Mouse (Mus musculus) stomach, embryonic 15.5 days (tissue): ENCODE results near the gene Gm45521. TPM values are rescaled to one million over a fixed set of nuclear protein-coding genes. Genes with fewer than 3 reads are reported as not detected.

Experiments used
- ATAC-seq: fragments of 200-750 bp; cut with Nextera tagmentation; 2 replicates; pipeline ENCODE4 v1.8.0; 2017; ENCODE audit warnings: low read depth, moderate number of reproducible peaks, moderate TSS enrichment; ENCODE audit not compliant: insufficient read depth, low FRiP score
- H3K27ac ChIP-seq: fragments of 300-500 bp; sonication (generic); 2 replicates; pipeline ENCODE4 v1.5.1; 2015; ENCODE audit warnings: mild to moderate bottlenecking, inconsistent platforms
- H3K27me3 ChIP-seq: fragments of 300-500 bp; sonication (generic); replicated peaks from 2 replicates; pipeline ENCODE4 v1.6.1; 2015; ENCODE audit warnings: inconsistent platforms
- H3K36me3 ChIP-seq: fragments of 300-500 bp; sonication (generic); 2 replicates; pipeline ENCODE4 v1.6.1; 2015; ENCODE audit warnings: inconsistent platforms
- H3K4me1 ChIP-seq: fragments of 300-500 bp; sonication (generic); 2 replicates; pipeline ENCODE4 v1.6.1; 2015; ENCODE audit warnings: inconsistent platforms
- H3K4me2 ChIP-seq: fragments of 300-500 bp; sonication (generic); 2 replicates; pipeline ENCODE4 v1.6.1; 2015; ENCODE audit warnings: mild to moderate bottlenecking, inconsistent platforms
- H3K4me3 ChIP-seq: fragments of 300-500 bp; sonication (generic); replicated peaks from 2 replicates; pipeline ENCODE4 v1.5.1; 2015; ENCODE audit warnings: inconsistent platforms
- H3K9ac ChIP-seq: fragments of 300-500 bp; sonication (generic); 2 replicates; pipeline ENCODE4 v1.6.1; 2015; ENCODE audit warnings: inconsistent platforms
- H3K9me3 ChIP-seq: fragments of 300-500 bp; sonication (generic); 2 replicates; pipeline ENCODE4 v1.6.1; 2016; ENCODE audit warnings: inconsistent platforms
- WGBS: fragments of 180-500 bp; shearing (Covaris S2); methylation state at CpG from one replicate; pipeline ENCODE4 v1.1.7; 2015; 5-methylcytosine and 5-hydroxymethylcytosine counted together
- polyA plus RNA-seq: library from polyadenylated mRNA; unstranded; fragments of >200 nt; fragmentation: Nextera tagmentation; extraction: Ambion mirVana; gene quantifications from 2 replicates; pipeline ENCODE4 v1.2.1, GENCODE M21; 2015

The Gm45521 gene
- polyA plus RNA-seq, 1 experiment from 2014 or later, result not detected

DNA sequence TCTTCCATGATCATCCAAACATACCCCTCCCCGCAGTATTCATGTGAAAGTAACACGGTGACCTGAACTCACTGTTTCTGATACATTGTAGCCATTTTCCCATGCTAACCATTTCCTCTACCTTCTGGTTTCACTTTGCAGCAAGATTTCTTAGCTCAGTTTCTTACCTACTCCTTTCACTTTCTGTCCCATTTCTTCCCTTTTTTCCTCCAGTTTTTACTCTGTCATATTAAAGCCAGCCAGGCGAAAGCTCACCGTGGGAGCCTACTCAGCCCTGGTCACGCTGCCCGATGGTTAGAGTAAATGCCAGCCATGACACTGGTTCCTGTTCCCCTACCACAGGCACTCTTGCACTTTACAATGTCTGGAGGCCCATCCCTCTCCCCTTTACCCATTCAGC is 29.8 kb downstream of the Gm45521 start:
- Histone ChIP-seq H3K9me3 (no peaks in the 10 kb centered on the region), H3K4me2 (no peak overlapping the region), H3K27ac (no peak overlapping the region), H3K36me3 (no peaks in the 10 kb centered on the region), H3K27me3 (no peaks in the 10 kb centered on the region), H3K4me3 (no peak overlapping the region), H3K4me1 (no peaks in the 10 kb centered on the region), H3K9ac (no peak overlapping the region)
- WGBS, result 84% methylated on average over 6 of the region's 6 CpGs
- no peak for ATAC-seq

DNA sequence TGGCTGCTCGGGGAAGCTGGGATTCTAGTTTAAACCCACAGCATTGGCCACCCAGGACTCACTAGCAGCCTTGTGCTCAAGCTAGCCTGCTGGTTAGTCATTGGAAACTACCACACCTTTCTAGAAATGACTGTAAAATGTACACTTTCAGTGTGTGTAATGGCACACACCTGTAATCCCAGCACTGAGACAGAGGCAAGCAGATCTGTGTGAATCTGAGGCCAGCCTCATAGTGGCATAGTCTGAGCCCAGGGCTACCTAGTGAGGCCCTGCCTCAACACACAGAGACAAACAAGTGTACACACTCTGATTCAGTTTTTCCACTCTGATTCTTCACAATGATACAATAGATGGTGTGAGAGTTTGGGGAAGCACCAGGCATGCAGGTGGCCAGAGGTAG is 32.3 kb downstream of the Gm45521 start:
- no peaks in the 10 kb centered on the region for H3K9me3 ChIP-seq
- WGBS, result 58% methylated on average over 1 of the region's 1 CpGs
- no peak overlapping the region for H3K4me3 ChIP-seq
- ATAC-seq, result no peak
- no peak overlapping the region for H3K27ac ChIP-seq
- no peaks in the 10 kb centered on the region for H3K27me3 ChIP-seq
- no peak overlapping the region for H3K4me2 ChIP-seq
- H3K36me3 ChIP-seq, result no peaks in the 10 kb centered on the region
- H3K9ac ChIP-seq, result no peak overlapping the region
- no peaks in the 10 kb centered on the region for H3K4me1 ChIP-seq

DNA sequence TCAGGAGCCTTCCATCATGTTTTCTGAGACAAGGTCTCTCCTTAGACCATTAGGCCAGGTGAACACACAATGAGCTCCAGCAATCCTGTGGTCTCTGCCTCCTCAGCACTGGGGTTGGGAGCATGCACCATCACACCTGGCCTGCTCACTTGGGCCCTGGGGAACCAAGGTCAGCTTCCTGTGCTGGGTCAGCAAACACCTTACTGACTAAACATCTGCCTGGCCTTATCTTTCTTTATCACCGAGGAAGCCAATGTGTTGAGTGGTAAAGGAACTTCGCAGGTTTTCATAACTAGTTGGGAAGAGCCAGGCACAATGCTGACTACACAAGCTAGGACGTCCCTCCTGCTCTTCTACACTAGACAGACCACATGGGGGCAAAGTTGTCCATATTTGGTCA is 32.9 kb downstream of the Gm45521 start:
- Histone ChIP-seq H3K4me2 (no peak overlapping the region), H3K9me3 (no peaks in the 10 kb centered on the region), H3K4me3 (no peak overlapping the region), H3K9ac (no peak overlapping the region), H3K36me3 (no peaks in the 10 kb centered on the region), H3K4me1 (no peaks in the 10 kb centered on the region), H3K27ac (no peak overlapping the region), H3K27me3 (no peaks in the 10 kb centered on the region)
- 59% methylated on average over 3 of the region's 3 CpGs for WGBS
- no peak for ATAC-seq

DNA sequence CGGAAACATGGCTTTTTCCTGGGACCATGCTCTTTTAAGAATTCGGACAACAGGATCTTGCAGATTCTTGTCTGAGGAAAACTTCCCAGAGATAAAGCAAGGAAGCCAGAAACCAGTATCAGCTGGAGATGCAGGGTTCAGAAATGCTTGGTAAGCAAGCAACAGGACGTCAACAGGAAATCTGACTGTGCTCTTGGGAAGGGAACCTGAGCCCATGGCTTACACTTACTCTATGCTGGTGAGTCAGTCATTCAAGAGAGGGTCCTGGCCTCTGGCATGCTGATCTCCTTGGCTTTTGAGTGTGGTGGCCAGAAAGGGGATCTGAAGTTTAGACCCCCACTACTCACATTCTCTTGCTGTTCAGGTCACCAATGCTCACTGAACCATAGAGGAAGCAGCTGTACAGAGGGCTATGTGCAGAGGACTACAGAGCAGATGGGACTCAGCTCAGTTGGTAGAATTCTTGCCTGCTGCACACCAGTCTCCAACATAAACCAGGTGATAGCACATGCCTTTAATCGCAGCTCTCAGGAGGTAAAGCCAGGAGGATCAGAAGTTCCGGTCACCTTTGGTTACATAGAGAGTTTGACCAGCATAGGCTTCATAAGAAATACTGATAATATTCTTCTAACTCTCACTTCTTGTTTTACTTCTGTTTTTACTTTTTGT is 34.2 kb downstream of the Gm45521 start:
- Histone ChIP-seq H3K27ac (no peak overlapping the region), H3K4me2 (no peak overlapping the region), H3K27me3 (no peaks in the 10 kb centered on the region), H3K4me1 (no peaks in the 10 kb centered on the region), H3K9ac (no peak overlapping the region), H3K36me3 (no peaks in the 10 kb centered on the region), H3K4me3 (no peak overlapping the region), H3K9me3 (no peaks in the 10 kb centered on the region)
- 83% methylated on average over 5 of the region's 5 CpGs for WGBS
- no peak for ATAC-seq

DNA sequence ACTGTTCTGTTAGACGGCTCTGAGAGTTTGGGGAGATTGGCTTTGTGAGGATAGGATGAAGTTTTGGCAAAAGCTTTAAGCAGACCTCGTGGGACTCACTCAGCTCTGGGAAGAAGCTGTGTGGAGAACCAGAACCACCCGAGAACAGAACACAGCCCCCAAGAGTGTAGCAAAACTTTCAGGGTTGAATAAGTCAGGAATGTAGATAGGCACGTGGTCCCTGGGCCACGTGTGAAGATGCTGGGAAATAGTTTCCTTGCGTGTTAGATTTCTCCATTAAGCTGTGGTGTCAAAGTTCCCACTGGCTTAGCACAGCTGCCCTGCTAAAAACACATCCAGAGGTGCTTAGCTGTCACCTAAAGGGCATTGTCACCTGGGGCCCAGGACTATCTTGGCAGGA is 35.1 kb downstream of the Gm45521 start:
- no peaks in the 10 kb centered on the region for H3K9me3 ChIP-seq
- WGBS, result 48% methylated on average over 6 of the region's 6 CpGs
- H3K9ac ChIP-seq, result no peak overlapping the region
- H3K27ac ChIP-seq, result no peak overlapping the region
- no peak overlapping the region for H3K4me3 ChIP-seq
- H3K36me3 ChIP-seq, result no peaks in the 10 kb centered on the region
- no peak for ATAC-seq
- H3K27me3 ChIP-seq, result no peaks in the 10 kb centered on the region
- H3K4me1 ChIP-seq, result peaks cover 3% of the 10 kb centered on the region; the same call in 1 of the 2 replicates
- no peak overlapping the region for H3K4me2 ChIP-seq

DNA sequence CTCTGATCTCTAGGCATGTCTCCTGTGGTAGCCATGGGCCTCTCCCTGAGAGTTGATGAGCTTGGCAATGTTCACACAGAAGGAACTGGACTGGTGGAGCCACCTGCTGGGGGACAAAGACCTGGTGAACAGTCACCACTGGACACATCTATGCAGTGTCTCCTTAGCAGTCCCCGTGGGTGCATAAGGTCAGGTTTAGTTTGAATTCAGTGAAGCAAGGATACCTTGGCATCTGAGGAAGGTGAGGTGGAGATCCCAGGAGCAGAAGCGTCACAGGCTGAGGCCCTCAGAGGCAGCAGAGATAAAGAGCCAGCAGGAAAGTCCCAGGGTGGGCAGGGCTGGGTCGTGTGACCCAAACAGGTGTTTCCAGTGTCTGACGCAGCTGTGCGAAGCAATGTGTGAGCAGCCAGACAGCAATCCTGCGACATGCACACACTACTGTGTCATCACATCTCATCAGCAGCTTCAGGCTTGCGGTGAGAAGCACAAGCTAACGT is 37.2 kb downstream of the Gm45521 start, which contains the start of gene Dnase1l3:
Gene Dnase1l3 (minus strand): TSS at position 303 of the 497 bp plus-strand sequence.
- H3K36me3 ChIP-seq, result no peaks in the 10 kb centered on the region
- H3K9ac ChIP-seq, result no peak within 1 kb of the TSS
- 44% methylated on average over 8 of the region's 8 CpGs for WGBS
- H3K27me3 ChIP-seq, result no peaks in the 10 kb centered on the region
- peaks cover 3% of the 10 kb centered on the region; the same call in 1 of the 2 replicates for H3K4me1 ChIP-seq
- no peak within 1 kb of the TSS for H3K4me2 ChIP-seq
- H3K27ac ChIP-seq, result no peak within 1 kb of the TSS
- no peak for ATAC-seq
- H3K4me3 ChIP-seq, result no peak within 1 kb of the TSS
- H3K9me3 ChIP-seq, result no peaks in the 10 kb centered on the region

DNA sequence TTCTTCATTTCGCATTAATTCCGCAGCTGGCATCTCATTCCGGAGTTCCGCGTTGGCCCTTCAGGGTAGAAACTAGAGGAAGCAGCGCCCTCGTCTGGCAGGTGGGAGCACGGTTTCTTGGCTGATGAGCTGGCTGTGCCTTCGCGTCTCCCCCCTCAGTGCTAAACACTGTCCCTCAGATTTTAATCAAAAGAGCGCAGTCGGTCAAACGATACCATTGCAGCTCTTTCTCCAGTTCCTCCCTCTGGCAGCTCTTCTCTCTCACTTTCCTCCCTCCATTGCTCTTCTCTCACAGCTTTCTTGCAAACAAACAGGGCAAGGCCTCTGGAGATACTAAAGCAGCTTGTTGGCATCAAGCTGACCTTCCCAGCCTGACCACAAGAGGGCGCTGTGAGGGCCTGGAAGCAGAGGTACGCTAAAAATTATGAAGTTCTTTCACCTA is 40.2 kb downstream of the Gm45521 start:
- no peak for ATAC-seq
- 3% methylated on average over 15 of the region's 15 CpGs for WGBS
- no peaks in the 10 kb centered on the region for H3K9me3 ChIP-seq
- H3K4me2 ChIP-seq, result peak overlapping the region; percentile 49
- H3K4me1 ChIP-seq, result peaks cover 3% of the 10 kb centered on the region; the same call in 1 of the 2 replicates
- H3K27ac ChIP-seq, result no peak overlapping the region
- 0 out of 2 replicates have a peak overlapping the region, but pooled peaks have one; percentile 14 for H3K4me3 ChIP-seq
- 0 out of 2 replicates have a peak, but pooled peaks cover 4% of the 10 kb centered on the region for H3K27me3 ChIP-seq
- H3K9ac ChIP-seq, result no peak overlapping the region
- no peaks in the 10 kb centered on the region for H3K36me3 ChIP-seq

DNA sequence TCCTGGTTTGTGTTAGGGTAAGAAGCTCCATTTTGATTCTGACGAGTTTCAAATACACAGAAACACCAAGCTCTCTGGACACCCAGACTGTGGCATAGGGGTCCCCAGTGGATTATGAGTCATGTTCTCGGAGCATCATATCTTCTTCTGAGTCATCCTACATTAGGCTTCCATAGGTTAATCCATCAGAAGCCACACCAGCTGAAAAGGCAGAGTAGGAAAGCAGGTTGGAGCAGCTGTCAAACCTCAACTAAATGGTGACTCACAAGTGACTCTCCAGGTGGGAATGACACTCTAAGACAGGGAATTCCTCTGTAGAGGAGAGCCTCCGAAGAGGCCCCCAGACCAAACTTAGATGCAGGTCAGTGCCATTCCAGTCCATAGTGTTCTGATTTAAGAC is 41.9 kb downstream of the Gm45521 start:
- WGBS, result 63% methylated on average over 3 of the region's 3 CpGs
- Histone ChIP-seq H3K9me3 (no peaks in the 10 kb centered on the region), H3K27me3 (0 out of 2 replicates have a peak, but pooled peaks cover 4% of the 10 kb centered on the region), H3K4me2 (no peak overlapping the region), H3K4me3 (no peak overlapping the region), H3K4me1 (peaks cover 16% of the 10 kb centered on the region), H3K9ac (no peak overlapping the region), H3K36me3 (no peaks in the 10 kb centered on the region), H3K27ac (peak overlapping the region; percentile 36; the same call in 1 of the 2 replicates)
- no peak for ATAC-seq

DNA sequence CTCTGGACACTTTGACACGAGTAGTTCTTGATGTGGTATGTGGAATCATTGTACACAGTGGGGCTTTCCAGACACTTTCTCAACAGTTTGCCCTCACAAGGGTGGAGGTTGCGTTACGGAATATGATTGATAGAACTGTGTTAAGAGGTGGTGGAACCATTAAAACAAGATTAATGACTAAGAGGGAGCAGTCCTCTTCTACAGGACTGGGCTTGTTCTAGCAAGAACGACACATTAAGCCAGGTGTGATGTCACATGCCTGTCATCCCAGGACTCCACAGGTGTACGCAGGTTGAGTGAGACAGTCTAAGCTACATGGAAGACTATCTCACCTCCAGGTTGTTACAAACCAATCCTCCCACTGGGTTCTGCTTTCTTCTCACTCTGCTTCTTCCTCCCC is 42.3 kb downstream of the Gm45521 start:
- Histone ChIP-seq H3K9me3 (no peaks in the 10 kb centered on the region), H3K4me3 (no peak overlapping the region), H3K4me1 (peaks cover 19% of the 10 kb centered on the region), H3K36me3 (no peaks in the 10 kb centered on the region), H3K27ac (peak overlapping the region; percentile 36; the same call in 1 of the 2 replicates), H3K9ac (no peak overlapping the region), H3K27me3 (0 out of 2 replicates have a peak, but pooled peaks cover 4% of the 10 kb centered on the region), H3K4me2 (no peak overlapping the region)
- no peak for ATAC-seq
- 57% methylated on average over 5 of the region's 5 CpGs for WGBS

DNA sequence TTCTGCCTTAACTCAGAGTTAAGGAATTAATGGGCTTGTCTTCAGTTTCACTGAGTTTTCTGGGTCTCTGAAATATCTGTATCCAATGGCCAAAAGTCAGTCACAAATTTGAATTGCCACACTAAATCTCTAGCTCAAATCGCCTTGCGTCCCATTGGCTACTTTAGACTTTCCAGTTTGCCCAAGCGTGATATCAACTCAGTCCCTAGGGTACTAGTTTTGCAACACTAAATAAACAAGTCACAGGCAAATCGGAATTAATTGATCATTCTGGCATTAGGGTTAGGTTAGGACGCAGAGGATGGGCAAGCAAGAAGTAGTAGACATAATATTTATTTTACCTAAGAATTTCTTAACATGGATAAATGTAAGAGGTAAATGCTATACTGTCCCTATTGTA is 43.2 kb downstream of the Gm45521 start:
- WGBS, result 75% methylated on average over 5 of the region's 5 CpGs
- no peak for ATAC-seq
- H3K9me3 ChIP-seq, result no peaks in the 10 kb centered on the region
- H3K4me1 ChIP-seq, result peaks cover 19% of the 10 kb centered on the region
- H3K9ac ChIP-seq, result no peak overlapping the region
- H3K4me2 ChIP-seq, result no peak overlapping the region
- no peaks in the 10 kb centered on the region for H3K36me3 ChIP-seq
- H3K4me3 ChIP-seq, result no peak overlapping the region
- H3K27ac ChIP-seq, result no peak overlapping the region
- H3K27me3 ChIP-seq, result 0 out of 2 replicates have a peak, but pooled peaks cover 4% of the 10 kb centered on the region

DNA sequence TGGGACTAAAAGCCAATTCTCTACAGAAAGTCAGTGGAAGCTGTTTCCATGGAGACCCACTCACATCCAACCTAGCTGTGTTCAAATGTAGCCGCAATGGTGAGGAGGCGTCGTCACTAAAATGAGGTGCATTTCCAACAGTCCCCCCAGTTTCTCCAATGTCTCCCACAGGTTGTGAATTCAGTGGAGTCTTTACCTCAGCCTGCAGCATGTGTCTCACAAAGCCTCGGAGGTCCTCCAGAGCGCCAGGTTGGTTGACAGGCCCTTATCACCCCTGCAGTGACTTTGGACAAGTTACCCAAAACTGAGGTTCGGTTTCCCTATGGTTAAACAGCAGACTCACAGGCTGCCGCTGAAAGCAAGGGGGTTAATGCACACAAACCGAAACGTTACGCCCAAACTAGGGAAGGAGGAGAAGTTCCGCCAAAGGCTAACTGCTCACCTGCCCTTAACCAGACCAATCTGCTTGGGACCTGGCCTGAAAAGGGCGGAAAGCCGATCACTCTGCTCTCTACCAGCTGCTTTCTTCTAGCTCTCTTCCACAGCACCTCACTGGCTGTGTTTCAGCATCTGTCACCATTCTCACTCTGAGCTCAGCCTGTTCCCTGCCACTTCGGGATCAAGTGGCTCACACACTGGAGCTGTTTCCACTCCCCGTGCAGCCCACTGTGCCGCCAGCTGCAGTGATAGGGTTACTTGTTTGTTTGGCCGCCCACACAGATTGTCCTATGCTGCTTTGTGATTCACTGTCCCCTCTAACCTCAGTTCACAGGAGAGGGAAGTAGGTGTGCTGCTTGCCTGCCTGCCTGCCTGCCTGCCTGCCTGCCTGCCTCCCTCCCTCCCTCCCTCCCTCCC is 44.0 kb downstream of the Gm45521 start:
- no peak overlapping the region for H3K27ac ChIP-seq
- ATAC-seq, result no peak
- H3K9ac ChIP-seq, result no peak overlapping the region

More for the DNA sequence above, 44.0 kb downstream of the Gm45521 start:
- H3K4me3 ChIP-seq, result no peak overlapping the region
- WGBS, result 32% methylated on average over 17 of the region's 17 CpGs
- H3K27me3 ChIP-seq, result 0 out of 2 replicates have a peak, but pooled peaks cover 4% of the 10 kb centered on the region
- H3K36me3 ChIP-seq, result no peaks in the 10 kb centered on the region
- H3K4me2 ChIP-seq, result no peak overlapping the region
- H3K4me1 ChIP-seq, result peaks cover 19% of the 10 kb centered on the region
- no peaks in the 10 kb centered on the region for H3K9me3 ChIP-seq
